Mouse (Mus musculus) thymus, adult 2 months (tissue): ENCODE results near the gene Ell.

Source experiments
- CTCF ChIP-seq: fragments of 200-500 bp; IDR thresholded peaks from 2 replicates; pipeline ENCODE4 v1.5.1; 2012; ENCODE audit warnings: mild to moderate bottlenecking, control low read depth, low read length, moderate library complexity, borderline replicate concordance; ENCODE audit not compliant: control insufficient read depth, poor library complexity, insufficient read depth; ENCODE audit errors: extremely low read depth
- POLR2A ChIP-seq: fragments of 200-500 bp; IDR thresholded peaks from 2 replicates; pipeline ENCODE4 v1.6.1; 2012; ENCODE audit warnings: mild to moderate bottlenecking, low read length, control low read depth, moderate library complexity; ENCODE audit not compliant: control insufficient read depth, poor library complexity, insufficient read depth; ENCODE audit errors: extremely low read depth

- TF ChIP-seq POLR2A (peak; percentile 15), CTCF (no peak)
These were observed 70.9 kb downstream of the Ell start for GRCm38 (mm10) chr8:70609849-70610795.
